Mouse (Mus musculus) midbrain, embryonic 16.5 days (tissue): ENCODE data around the gene Plekhm2. TPM values are rescaled to one million over a fixed set of nuclear protein-coding genes. Genes with fewer than 3 reads are reported as not detected.

Source experiments
- ATAC-seq: fragments of 200-750 bp; cut with Nextera tagmentation; 2 replicates; pipeline ENCODE4 v1.8.0; 2017; ENCODE audit warnings: moderate TSS enrichment
- H3K27ac ChIP-seq: fragments of 300-500 bp; sonication (generic); 2 replicates; pipeline ENCODE4 v1.5.1; 2014; ENCODE audit warnings: mild to moderate bottlenecking, low read length, mixed read lengths
- H3K27me3 ChIP-seq: fragments of 300-500 bp; sonication (generic); 2 replicates; pipeline ENCODE4 v1.6.1; 2014; ENCODE audit warnings: low read depth, low read length, mixed read lengths; ENCODE audit not compliant: control insufficient read depth, insufficient read depth
- H3K36me3 ChIP-seq: fragments of 300-500 bp; sonication (generic); 2 replicates; pipeline ENCODE4 v1.6.1; 2014; ENCODE audit warnings: mild to moderate bottlenecking, low read length, moderate library complexity, mixed read lengths; ENCODE audit not compliant: control insufficient read depth, insufficient read depth
- H3K4me1 ChIP-seq: fragments of 300-500 bp; sonication (generic); 2 replicates; pipeline ENCODE4 v1.6.1; 2014; ENCODE audit warnings: mild to moderate bottlenecking, low read length, mixed read lengths; ENCODE audit not compliant: control insufficient read depth, insufficient read depth
- H3K4me2 ChIP-seq: fragments of 300-500 bp; sonication (generic); 2 replicates; pipeline ENCODE4 v1.6.1; 2014; ENCODE audit warnings: mild to moderate bottlenecking, low read length, mixed read lengths
- H3K4me3 ChIP-seq: fragments of 300-500 bp; sonication (generic); 2 replicates; pipeline ENCODE4 v1.5.1; 2014; ENCODE audit warnings: low read depth, mild to moderate bottlenecking, low read length, moderate library complexity, mixed read lengths
- H3K9ac ChIP-seq: fragments of 300-500 bp; sonication (generic); 2 replicates; pipeline ENCODE4 v1.6.1; 2014; ENCODE audit warnings: low read depth, low read length, mixed read lengths
- H3K9me3 ChIP-seq: fragments of 300-500 bp; sonication (generic); replicated peaks from 2 replicates; pipeline ENCODE4 v1.6.1; 2014; ENCODE audit warnings: mild to moderate bottlenecking, low read length, mixed read lengths; ENCODE audit not compliant: control insufficient read depth, poor library complexity, severe bottlenecking
- WGBS: fragments of 180-500 bp; shearing (Covaris S2); extraction: QIAGEN DNeasy Blood & Tissue Kit; methylation state at CpG from one replicate; pipeline ENCODE4 v1.1.7; 2014; 5-methylcytosine and 5-hydroxymethylcytosine counted together
- polyA plus RNA-seq: library from polyadenylated mRNA; unstranded; fragments of >200 nt; fragmentation: Nextera tagmentation; extraction: Ambion mirVana; gene quantifications from 2 replicates; pipeline ENCODE4 v1.2.1, GENCODE M21; 2015

Gene Plekhm2
- polyA plus RNA-seq, 1 experiment from 2014 or later: 7.9 TPM

DNA sequence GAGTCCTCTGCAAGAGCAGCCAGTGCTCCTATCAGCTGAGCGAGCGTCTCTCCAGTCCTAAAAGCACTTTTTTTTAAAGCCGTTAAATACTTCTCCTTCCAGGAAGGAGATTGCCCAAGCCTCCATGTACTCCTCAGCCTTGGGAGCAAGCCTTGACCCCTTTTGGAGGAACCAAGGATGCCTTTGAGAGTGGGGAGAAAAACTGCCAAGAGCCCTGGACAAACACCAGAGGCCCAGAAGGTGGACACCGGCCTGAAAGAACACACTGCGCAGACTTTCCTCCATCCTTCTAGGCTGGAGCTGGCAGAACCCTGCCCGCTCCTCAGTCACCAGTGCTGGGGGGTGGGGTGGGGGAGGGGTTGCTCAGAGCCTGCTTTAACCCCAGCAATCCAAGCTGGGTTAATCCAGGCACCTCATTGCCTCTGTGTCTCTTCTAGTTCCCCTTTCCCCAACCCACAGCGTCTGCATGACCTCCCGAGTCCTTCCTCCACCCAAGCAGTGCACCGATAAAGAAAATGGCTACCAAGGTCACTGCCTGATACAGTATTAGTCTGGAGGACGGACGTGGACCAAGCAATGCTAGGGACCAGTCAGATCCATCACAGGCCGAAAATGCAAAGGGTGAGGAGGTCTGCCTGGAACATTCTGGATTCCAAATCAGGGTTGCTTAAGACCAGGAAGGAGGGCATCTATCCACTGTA is 8.6 kb downstream of the Plekhm2 start:
- no peak overlapping the region for H3K4me3 ChIP-seq
- H3K9me3 ChIP-seq: no peaks in the 10 kb centered on the region
- H3K36me3 ChIP-seq: no peaks in the 10 kb centered on the region; the same call in 1 of the 2 replicates
- H3K27me3 ChIP-seq: no peaks in the 10 kb centered on the region
- H3K9ac ChIP-seq: no peak overlapping the region
- WGBS: 90% methylated on average over 12 of the region's 12 CpGs
- H3K4me1 ChIP-seq: no peaks in the 10 kb centered on the region
- no peak overlapping the region for H3K27ac ChIP-seq
- no peak overlapping the region for H3K4me2 ChIP-seq
- ATAC-seq: no peak

DNA sequence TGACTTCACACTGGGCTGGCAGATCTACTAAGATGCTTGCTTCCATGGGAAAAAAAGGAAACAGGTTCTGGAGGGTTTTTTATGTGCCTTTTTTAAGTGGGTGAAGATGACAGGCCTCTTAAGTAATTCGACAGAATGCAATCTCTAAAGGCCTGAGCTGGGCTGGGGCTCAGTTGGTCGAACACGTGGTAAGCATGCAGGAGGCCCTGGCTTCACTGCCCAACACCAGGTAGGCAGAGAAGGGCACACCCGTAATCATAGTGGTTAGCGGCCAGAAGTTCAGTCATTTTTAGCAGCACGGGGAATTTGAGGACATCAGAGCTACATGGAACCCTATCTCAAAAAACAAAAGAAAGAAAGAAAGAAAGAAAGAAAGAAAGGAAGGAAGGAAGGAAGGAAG is 10.2 kb downstream of the Plekhm2 start:
- no peak overlapping the region for H3K4me2 ChIP-seq
- no peaks in the 10 kb centered on the region for H3K9me3 ChIP-seq
- no peaks in the 10 kb centered on the region for H3K27me3 ChIP-seq
- H3K27ac ChIP-seq: 0 out of 2 replicates have a peak overlapping the region, but pooled peaks have one; percentile 33
- no peak overlapping the region for H3K9ac ChIP-seq
- no peaks in the 10 kb centered on the region; the same call in 1 of the 2 replicates for H3K36me3 ChIP-seq
- no peaks in the 10 kb centered on the region for H3K4me1 ChIP-seq
- WGBS: 94% methylated on average over 6 of the region's 6 CpGs
- no peak overlapping the region for H3K4me3 ChIP-seq
- ATAC-seq: no peak

DNA sequence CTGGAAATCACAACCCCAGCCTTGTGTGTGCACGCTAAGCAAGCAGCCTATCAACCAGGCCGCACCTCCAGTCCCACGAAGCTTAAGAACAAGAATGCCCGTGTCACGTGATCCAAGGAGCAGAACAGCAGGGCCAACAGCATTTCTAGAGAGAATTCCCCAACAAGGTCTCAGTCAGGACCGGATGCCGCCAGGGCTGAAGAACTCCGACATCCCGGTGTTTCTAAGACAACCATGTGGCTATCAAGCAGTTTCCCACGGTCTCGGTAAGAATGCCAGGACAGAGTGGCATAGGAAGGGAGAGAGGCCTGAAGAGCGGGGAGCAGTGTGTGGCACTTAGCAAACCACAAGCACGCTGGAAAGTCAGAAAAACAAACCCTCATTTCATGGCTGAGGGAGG is 10.9 kb downstream of the Plekhm2 start:
- Histone ChIP-seq H3K4me3 (no peak overlapping the region), H3K27me3 (no peaks in the 10 kb centered on the region), H3K27ac (no peak overlapping the region), H3K9me3 (no peaks in the 10 kb centered on the region), H3K4me1 (no peaks in the 10 kb centered on the region), H3K36me3 (no peaks in the 10 kb centered on the region; the same call in 1 of the 2 replicates), H3K4me2 (no peak overlapping the region), H3K9ac (no peak overlapping the region)
- no peak for ATAC-seq
- 90% methylated on average over 13 of the region's 13 CpGs for WGBS

- no peak for ATAC-seq
- Histone ChIP-seq H3K4me1 (no peaks in the 10 kb centered on the region), H3K4me3 (no peak overlapping the region), H3K27me3 (no peaks in the 10 kb centered on the region), H3K9ac (no peak overlapping the region), H3K27ac (no peak overlapping the region; the same call in 1 of the 2 replicates), H3K36me3 (no peaks in the 10 kb centered on the region; the same call in 1 of the 2 replicates), H3K4me2 (no peak overlapping the region), H3K9me3 (no peaks in the 10 kb centered on the region)
- WGBS: 92% methylated on average over 8 of the region's 8 CpGs
Measured at GRCm38 (mm10) chr4:141653044-141653443, 11.7 kb downstream of the Plekhm2 start.

DNA sequence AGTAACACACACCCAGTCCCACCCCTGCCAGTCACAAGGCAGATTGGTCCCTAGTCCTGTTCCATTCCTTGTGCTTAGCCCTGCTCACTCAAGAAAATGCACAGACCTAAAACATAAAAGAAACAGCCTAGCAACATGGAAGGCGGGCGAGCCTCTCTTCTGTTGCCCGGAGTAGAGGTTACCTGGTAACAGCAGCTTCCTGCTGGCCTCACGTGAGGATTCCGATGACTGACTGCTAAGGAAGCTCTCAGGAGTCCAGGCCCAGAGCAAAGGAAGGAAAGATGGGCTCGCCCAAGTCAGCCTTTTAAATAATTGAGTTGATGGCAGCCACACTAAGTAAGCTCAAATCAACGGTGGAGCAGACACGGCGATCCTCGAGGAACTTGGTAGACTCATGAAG is 12.8 kb downstream of the Plekhm2 start:
- Histone ChIP-seq H3K4me2 (no peak overlapping the region), H3K27ac (no peak overlapping the region), H3K36me3 (no peaks in the 10 kb centered on the region; the same call in 1 of the 2 replicates), H3K9ac (no peak overlapping the region), H3K4me3 (no peak overlapping the region), H3K27me3 (no peaks in the 10 kb centered on the region), H3K9me3 (no peaks in the 10 kb centered on the region), H3K4me1 (no peaks in the 10 kb centered on the region)
- 85% methylated on average over 10 of the region's 10 CpGs for WGBS
- no peak for ATAC-seq

GRCm38 (mm10) chr4:141651286-141651685 is 13.4 kb downstream of the Plekhm2 start:
- Histone ChIP-seq H3K27ac (no peak overlapping the region), H3K9me3 (no peaks in the 10 kb centered on the region), H3K4me2 (no peak overlapping the region), H3K4me1 (no peaks in the 10 kb centered on the region), H3K36me3 (no peaks in the 10 kb centered on the region; the same call in 1 of the 2 replicates), H3K4me3 (no peak overlapping the region), H3K27me3 (no peaks in the 10 kb centered on the region), H3K9ac (no peak overlapping the region)
- no peak for ATAC-seq
- 76% methylated on average over 6 of the region's 6 CpGs for WGBS

DNA sequence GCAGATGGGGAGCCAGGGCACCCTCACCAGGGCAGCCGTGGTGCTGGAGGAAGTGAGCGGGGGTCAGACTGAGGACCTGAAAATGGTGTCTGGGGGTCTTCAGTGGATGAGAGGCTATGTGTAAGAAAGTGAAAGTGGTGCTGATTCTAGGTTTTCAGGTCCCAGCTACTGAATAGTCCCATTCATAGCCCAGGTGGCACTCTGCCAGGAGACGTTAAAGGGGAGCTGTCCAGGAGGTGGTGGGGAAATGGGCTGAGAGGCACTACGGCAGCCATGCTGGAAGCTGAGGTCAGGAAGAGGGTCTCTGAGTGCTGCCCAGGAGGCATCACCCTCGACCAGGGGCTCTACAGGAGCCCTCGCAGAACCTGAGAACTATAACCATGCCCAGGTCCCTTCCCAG is 15.5 kb downstream of the Plekhm2 start:
- no peaks in the 10 kb centered on the region; the same call in 1 of the 2 replicates for H3K36me3 ChIP-seq
- no peaks in the 10 kb centered on the region for H3K4me1 ChIP-seq
- no peaks in the 10 kb centered on the region for H3K9me3 ChIP-seq
- H3K4me3 ChIP-seq: no peak overlapping the region
- H3K27ac ChIP-seq: no peak overlapping the region
- 77% methylated on average over 6 of the region's 6 CpGs for WGBS
- H3K9ac ChIP-seq: no peak overlapping the region
- no peak for ATAC-seq
- no peaks in the 10 kb centered on the region for H3K27me3 ChIP-seq
- no peak overlapping the region for H3K4me2 ChIP-seq

GRCm38 (mm10) chr4:141648262-141648661 is 16.4 kb downstream of the Plekhm2 start:
- WGBS: 90% methylated on average over 5 of the region's 5 CpGs
- no peak for ATAC-seq

DNA sequence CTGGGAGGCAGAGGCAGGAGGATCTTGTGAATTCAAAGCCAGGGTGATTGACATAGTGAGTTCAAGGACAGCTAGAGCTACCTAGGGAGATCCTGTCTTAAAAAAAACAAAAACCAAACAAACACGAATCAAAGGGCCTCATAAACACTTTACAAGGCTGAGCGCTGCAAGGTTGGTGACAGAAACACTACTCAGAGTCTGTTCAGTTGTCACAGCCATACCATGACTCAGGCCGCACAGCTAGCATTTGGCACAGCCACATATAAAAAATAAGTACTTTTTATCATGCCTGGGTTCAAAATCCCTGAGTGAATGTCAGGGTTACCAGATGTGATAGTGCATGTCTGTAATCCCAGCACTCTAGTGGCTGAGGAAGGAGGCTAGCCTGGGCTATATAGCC is 17.5 kb downstream of the Plekhm2 start:
- H3K4me1 ChIP-seq: 0 out of 2 replicates have a peak, but pooled peaks cover 7% of the 10 kb centered on the region
- H3K27ac ChIP-seq: no peak overlapping the region
- no peaks in the 10 kb centered on the region for H3K36me3 ChIP-seq
- H3K4me3 ChIP-seq: no peak overlapping the region
- no peak for ATAC-seq
- no peak overlapping the region for H3K4me2 ChIP-seq
- H3K27me3 ChIP-seq: no peaks in the 10 kb centered on the region
- no peak overlapping the region for H3K9ac ChIP-seq
- no peaks in the 10 kb centered on the region for H3K9me3 ChIP-seq
- 94% methylated on average over 3 of the region's 3 CpGs for WGBS

More at GRCm38 (mm10) chr4:141648262-141648661, 16.4 kb downstream of the Plekhm2 start:
- Histone ChIP-seq H3K27ac (no peak overlapping the region), H3K9ac (no peak overlapping the region), H3K9me3 (no peaks in the 10 kb centered on the region), H3K36me3 (no peaks in the 10 kb centered on the region), H3K4me1 (0 out of 2 replicates have a peak, but pooled peaks cover 6% of the 10 kb centered on the region), H3K4me2 (no peak overlapping the region), H3K27me3 (no peaks in the 10 kb centered on the region), H3K4me3 (no peak overlapping the region)
